Mouse (Mus musculus) bone marrow macrophage, adult 2 months (primary cell): ENCODE data around the gene Zfyve26.

Experiments used
- CTCF ChIP-seq: IDR thresholded peaks from 2 replicates; pipeline ENCODE4 v1.5.1; 2012; ENCODE audit warnings: low read depth, mild to moderate bottlenecking, low read length, moderate library complexity
- POLR2A ChIP-seq: IDR thresholded peaks from 2 replicates; pipeline ENCODE4 v1.6.1; 2012; ENCODE audit warnings: mild to moderate bottlenecking, low read depth, low read length, borderline replicate concordance

DNA sequence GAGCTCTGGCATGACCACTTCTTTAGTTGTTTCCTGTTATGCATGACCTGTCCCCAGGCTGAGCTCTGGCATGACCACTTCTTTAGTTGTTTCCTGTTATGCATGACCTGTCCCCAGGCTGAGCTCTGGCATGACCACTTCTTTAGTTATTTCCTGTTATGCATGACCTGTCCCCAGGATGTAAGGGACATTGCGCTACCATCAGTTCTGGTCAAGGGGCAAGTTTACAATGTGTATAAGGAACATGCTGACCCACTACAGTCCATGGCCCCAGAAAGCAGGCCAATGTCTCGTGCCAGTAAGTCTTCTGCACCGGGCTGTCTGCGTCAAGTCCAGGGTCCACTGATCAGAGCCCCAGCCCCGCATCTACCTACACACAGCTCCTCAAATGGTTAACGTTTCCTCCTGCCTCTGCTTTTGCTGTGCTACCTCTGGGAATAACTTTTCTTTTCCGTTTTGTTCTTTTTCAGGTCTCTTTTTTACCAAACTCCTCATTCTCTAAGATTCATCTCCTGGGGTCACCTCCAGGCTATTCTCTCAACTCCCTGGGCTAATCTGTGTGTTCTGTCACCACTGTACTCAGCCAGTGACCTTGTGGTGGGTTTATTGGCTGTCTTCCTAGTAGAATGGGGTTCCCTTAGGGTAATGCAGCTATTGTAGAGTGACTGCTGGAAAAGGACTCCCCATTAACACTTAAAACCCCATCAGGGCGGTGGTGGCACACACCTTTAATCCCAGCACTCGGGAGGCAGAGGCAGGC is 42.6 kb downstream of the Zfyve26 start:
- TF ChIP-seq POLR2A (no peak), CTCF (no peak)
